Mouse (Mus musculus): ENCODE results near the gene Itgb1bp1. TPM values are rescaled to one million over a fixed set of nuclear protein-coding genes. Genes with fewer than 3 reads are reported as not detected.

Itgb1bp1 gene
- total RNA-seq, 1 experiment = 24.3 TPM

DNA sequence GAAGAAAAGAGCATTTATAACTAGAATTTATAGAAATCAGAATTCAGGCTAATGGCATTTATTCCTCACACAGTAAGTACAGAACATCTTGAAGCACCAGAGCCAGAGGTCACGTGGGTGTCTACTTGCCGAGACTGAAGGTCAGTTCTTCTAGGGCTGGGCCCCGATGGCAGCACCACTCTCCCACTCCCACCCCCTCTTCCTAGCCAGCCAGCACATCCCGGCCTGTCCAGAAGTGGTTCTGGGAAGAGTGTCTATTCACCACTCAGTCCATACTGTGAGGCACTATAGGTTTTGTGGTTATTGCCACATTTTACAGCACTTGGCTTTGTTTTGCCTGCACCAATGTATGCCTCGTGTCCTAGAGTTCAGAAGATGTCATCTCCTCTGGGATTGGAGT, 38.0 kb upstream of the Itgb1bp1 start:
- no peaks in the 10 kb centered on the region for H3K9me3 ChIP-seq (ENCODE audit: control insufficient read depth, insufficient read depth, low read depth, low read length)
- no peaks in the 10 kb centered on the region for H3K4me1 ChIP-seq (ENCODE audit: control insufficient read depth in 2 of 2, insufficient read depth in 2 of 2, low read length in 2 of 2, poor library complexity in 1 of 2)
- H3K27ac ChIP-seq (ENCODE audit: insufficient read depth, low read depth, low read length, poor library complexity, severe bottlenecking) = no peak overlapping the region
- TF ChIP-seq HCFC1 (IDR thresholded peaks at IDR 0.05; ENCODE audit: borderline replicate concordance, insufficient read depth, low read length) = no peak
- no peak for TF ChIP-seq CHD2 (IDR thresholded peaks at IDR 0.05; ENCODE audit: low read depth, low read length)
- TF ChIP-seq ZNF384 (IDR thresholded peaks at IDR 0.05; ENCODE audit: low read depth, low read length) = no peak
- no peak for DNase-seq (ENCODE audit: low read depth, low spot score)
- peaks cover 27% of the 10 kb centered on the region for H3K36me3 ChIP-seq (ENCODE audit: control insufficient read depth, insufficient read depth, low read length, poor library complexity, severe bottlenecking)
- H3K4me3 ChIP-seq (ENCODE audit: insufficient read depth in 1 of 2, low read depth in 1 of 2, low read length in 2 of 2, poor library complexity in 1 of 2, severe bottlenecking in 1 of 2) = no peak overlapping the region
- H3K9ac ChIP-seq (ENCODE audit: insufficient read depth, low read depth, low read length, poor library complexity, severe bottlenecking) = no peak overlapping the region
- in situ Hi-C loops (cut with MboI; ENCODE audit: low sequenced_read_pairs in 2 of 2, unreplicated experiment in 2 of 2) = loop anchor here in 1 of 2 experiments (10.0 kb wide), 1 partner anchor 61 kb away; no protein-coding TSS in a partner anchor

DNA sequence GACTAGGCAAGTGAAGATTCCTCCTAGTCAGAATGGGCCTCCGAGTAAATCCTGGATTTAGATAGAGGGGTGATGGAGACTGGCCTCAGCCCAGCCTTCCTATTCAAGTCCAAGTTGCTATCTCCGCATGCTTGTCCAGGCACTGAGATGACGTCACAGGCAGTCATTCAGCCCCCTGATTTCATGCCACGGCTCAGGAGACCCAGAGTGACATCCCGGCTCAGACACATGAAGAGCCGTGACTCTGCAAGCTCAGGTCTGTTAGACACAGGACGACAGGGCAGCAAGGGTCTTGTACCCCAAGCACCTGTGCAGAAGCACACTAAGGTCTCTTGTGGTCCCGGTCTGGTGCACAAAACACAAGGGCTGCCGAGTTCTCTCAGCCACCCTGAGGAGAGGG, 36.8 kb upstream of the Itgb1bp1 start:
- in situ Hi-C loops (cut with MboI; ENCODE audit: low sequenced_read_pairs in 2 of 2, unreplicated experiment in 2 of 2) = loop anchor here in 1 of 2 experiments (10.0 kb wide), 1 partner anchor 62 kb away; no protein-coding TSS in a partner anchor
- H3K27ac ChIP-seq (ENCODE audit: insufficient read depth, low read depth, low read length, poor library complexity, severe bottlenecking) = no peak overlapping the region
- no peak overlapping the region for H3K4me3 ChIP-seq (ENCODE audit: insufficient read depth in 1 of 2, low read depth in 1 of 2, low read length in 2 of 2, poor library complexity in 1 of 2, severe bottlenecking in 1 of 2)
- H3K36me3 ChIP-seq (ENCODE audit: control insufficient read depth, insufficient read depth, low read length, poor library complexity, severe bottlenecking) = peaks cover 29% of the 10 kb centered on the region
- DNase-seq (ENCODE audit: low read depth, low spot score) = no peak
- no peaks in the 10 kb centered on the region for H3K4me1 ChIP-seq (ENCODE audit: control insufficient read depth in 2 of 2, insufficient read depth in 2 of 2, low read length in 2 of 2, poor library complexity in 1 of 2)
- TF ChIP-seq ZNF384 (IDR thresholded peaks at IDR 0.05; ENCODE audit: low read depth, low read length) = no peak
- no peak for TF ChIP-seq HCFC1 (IDR thresholded peaks at IDR 0.05; ENCODE audit: borderline replicate concordance, insufficient read depth, low read length)
- no peak for TF ChIP-seq MAFK (IDR thresholded peaks at IDR 0.05; ENCODE audit: insufficient read depth, low read depth, low read length)
- TF ChIP-seq CHD2 (IDR thresholded peaks at IDR 0.05; ENCODE audit: low read depth, low read length) = no peak
- no peak for TF ChIP-seq ZC3H11A (IDR thresholded peaks at IDR 0.05; ENCODE audit: borderline replicate concordance, low read depth, low read length)
- no peak overlapping the region for H3K9ac ChIP-seq (ENCODE audit: insufficient read depth, low read depth, low read length, poor library complexity, severe bottlenecking)
- H3K9me3 ChIP-seq (ENCODE audit: control insufficient read depth, insufficient read depth, low read depth, low read length) = no peaks in the 10 kb centered on the region

DNA sequence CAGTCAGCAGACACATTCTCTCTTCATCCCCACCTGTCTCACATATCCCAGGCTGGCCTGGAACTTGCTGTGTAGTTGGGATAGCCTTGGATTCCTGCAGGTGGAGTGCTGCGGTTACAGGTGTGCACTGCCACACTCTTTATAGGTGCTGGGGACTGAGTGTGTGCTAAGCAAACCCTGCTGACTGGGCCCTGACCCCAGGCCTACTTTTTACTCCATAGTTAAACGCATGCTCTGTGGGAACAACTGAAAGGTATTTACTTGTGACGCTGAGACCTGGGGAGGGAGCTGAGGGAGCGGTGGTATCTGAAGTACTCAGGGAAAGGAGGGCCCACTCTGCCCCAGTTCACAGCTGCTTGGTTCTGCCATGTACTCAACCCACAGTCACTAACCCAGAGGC, 36.2 kb upstream of the Itgb1bp1 start:
- no peak overlapping the region for H3K4me3 ChIP-seq (ENCODE audit: insufficient read depth in 1 of 2, low read depth in 1 of 2, low read length in 2 of 2, poor library complexity in 1 of 2, severe bottlenecking in 1 of 2)
- no peak for DNase-seq (ENCODE audit: low read depth, low spot score)
- H3K9ac ChIP-seq (ENCODE audit: insufficient read depth, low read depth, low read length, poor library complexity, severe bottlenecking) = no peak overlapping the region
- peaks cover 25% of the 10 kb centered on the region; the same call in 1 of the 2 replicates for H3K36me3 ChIP-seq (ENCODE audit: control insufficient read depth, insufficient read depth, low read length, poor library complexity, severe bottlenecking)
- TF ChIP-seq ZNF384 (IDR thresholded peaks at IDR 0.05; ENCODE audit: low read depth, low read length) = no peak
- no peak for TF ChIP-seq MAFK (IDR thresholded peaks at IDR 0.05; ENCODE audit: insufficient read depth, low read depth, low read length)
- TF ChIP-seq CHD2 (IDR thresholded peaks at IDR 0.05; ENCODE audit: low read depth, low read length) = no peak
- no peak for TF ChIP-seq ZC3H11A (IDR thresholded peaks at IDR 0.05; ENCODE audit: borderline replicate concordance, low read depth, low read length)
- no peak for TF ChIP-seq HCFC1 (IDR thresholded peaks at IDR 0.05; ENCODE audit: borderline replicate concordance, insufficient read depth, low read length)
- in situ Hi-C loops (cut with MboI; ENCODE audit: low sequenced_read_pairs in 2 of 2, unreplicated experiment in 2 of 2) = loop anchor here in 1 of 2 experiments (10.0 kb wide), 1 partner anchor 63 kb away; no protein-coding TSS in a partner anchor
- H3K9me3 ChIP-seq (ENCODE audit: control insufficient read depth, insufficient read depth, low read depth, low read length) = no peaks in the 10 kb centered on the region
- no peak overlapping the region for H3K27ac ChIP-seq (ENCODE audit: insufficient read depth, low read depth, low read length, poor library complexity, severe bottlenecking)
- H3K4me1 ChIP-seq (ENCODE audit: control insufficient read depth in 2 of 2, insufficient read depth in 2 of 2, low read length in 2 of 2, poor library complexity in 1 of 2) = no peaks in the 10 kb centered on the region

DNA sequence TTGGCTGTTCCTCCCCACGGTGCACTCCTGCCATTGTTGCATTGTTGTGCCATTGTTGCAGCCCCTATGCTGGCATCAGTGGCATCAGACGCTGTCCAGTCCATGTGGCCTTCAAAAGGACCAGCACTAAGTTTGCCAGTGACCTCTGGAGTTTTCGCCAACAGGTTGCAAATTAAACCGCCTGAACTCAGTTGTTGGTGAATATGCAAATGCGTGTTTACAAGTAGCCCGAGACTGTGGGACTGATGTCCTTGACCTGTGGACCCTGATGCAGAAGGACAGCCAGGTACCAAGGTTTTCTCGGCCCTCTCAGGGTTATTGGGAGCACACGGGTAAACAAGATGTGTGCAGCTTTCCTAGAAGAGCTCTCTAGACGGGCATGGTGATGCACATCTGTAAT, 35.1 kb upstream of the Itgb1bp1 start:
- Histone ChIP-seq H3K9me3 (ENCODE audit: control insufficient read depth, insufficient read depth, low read depth, low read length) (no peaks in the 10 kb centered on the region), H3K9ac (ENCODE audit: insufficient read depth, low read depth, low read length, poor library complexity, severe bottlenecking) (no peak overlapping the region), H3K36me3 (ENCODE audit: control insufficient read depth, insufficient read depth, low read length, poor library complexity, severe bottlenecking) (peaks cover 20% of the 10 kb centered on the region; the same call in 1 of the 2 replicates), H3K4me1 (ENCODE audit: control insufficient read depth in 2 of 2, insufficient read depth in 2 of 2, low read length in 2 of 2, poor library complexity in 1 of 2) (peaks cover 0 to 3% of the 10 kb centered on the region in 2 experiments; a peak in 1 of 4 replicates), H3K4me3 (ENCODE audit: insufficient read depth in 1 of 2, low read depth in 1 of 2, low read length in 2 of 2, poor library complexity in 1 of 2, severe bottlenecking in 1 of 2) (no peak overlapping the region), H3K27ac (ENCODE audit: insufficient read depth, low read depth, low read length, poor library complexity, severe bottlenecking) (no peak overlapping the region)
- TF ChIP-seq HCFC1 (IDR thresholded peaks at IDR 0.05; ENCODE audit: borderline replicate concordance, insufficient read depth, low read length) = no peak
- no peak for TF ChIP-seq ZNF384 (IDR thresholded peaks at IDR 0.05; ENCODE audit: low read depth, low read length)
- no peak for TF ChIP-seq CHD2 (IDR thresholded peaks at IDR 0.05; ENCODE audit: low read depth, low read length)
- no peak for TF ChIP-seq ZC3H11A (IDR thresholded peaks at IDR 0.05; ENCODE audit: borderline replicate concordance, low read depth, low read length)
- TF ChIP-seq MAFK (IDR thresholded peaks at IDR 0.05; ENCODE audit: insufficient read depth, low read depth, low read length) = no peak
- no peak for DNase-seq (ENCODE audit: low read depth, low spot score)
- in situ Hi-C loops (cut with MboI; ENCODE audit: low sequenced_read_pairs in 2 of 2, unreplicated experiment in 2 of 2) = loop anchor here in 1 of 2 experiments (10.0 kb wide), 1 partner anchor 64 kb away; no protein-coding TSS in a partner anchor
